Mouse (Mus musculus): ENCODE data around the gene Cdkal1. TPM values are rescaled to one million over a fixed set of nuclear protein-coding genes. Genes with fewer than 3 reads are reported as not detected.

Gene Cdkal1
- 47.9 TPM for polyA plus RNA-seq (2017; shearing (Covaris generic))

GRCm38 (mm10) chr13:29855281-29856031, at the start of gene Cdkal1:
Cdkal1 (minus strand) TSS chr13:29855674.

Other genes starting within 250 kb of the Cdkal1 start
- gene E2f3, start 130.4 kb upstream of the Cdkal1 start, polyA plus RNA-seq (2017; shearing (Covaris generic)), result 4.4 TPM